Mouse (Mus musculus): Measurements from ENCODE around the gene Ceacam14. TPM values are rescaled to one million over a fixed set of nuclear protein-coding genes. Genes with fewer than 3 reads are reported as not detected.

The Ceacam14 gene
- not detected for polyA plus RNA-seq (2017; shearing (Covaris generic))

- ATAC-seq = no peak
Observed at GRCm38 (mm10) chr7:17812333-17812732, at the start of gene Ceacam14. Gene Ceacam14, plus strand, starts transcription at chr7:17812633.

Other genes with a start within 250 kb of the Ceacam14 start
- not detected for gene Ceacam5, start 99.4 kb upstream of the Ceacam14 start, polyA plus RNA-seq (2017; shearing (Covaris generic))
- gene Gm5155, start 59.1 kb downstream of the Ceacam14 start, polyA plus RNA-seq (2017; shearing (Covaris generic)) = not detected
- not detected for gene Ceacam11, start 159.5 kb downstream of the Ceacam14 start, polyA plus RNA-seq (2017; shearing (Covaris generic))
- gene Ceacam13, start 197.3 kb downstream of the Ceacam14 start, polyA plus RNA-seq (2017; shearing (Covaris generic)) = not detected